Mouse (Mus musculus) layer of hippocampus, adult 18-20 months (tissue): Measurements from ENCODE around the gene Wnk4. TPM values are rescaled to one million over a fixed set of nuclear protein-coding genes. Genes with fewer than 3 reads are reported as not detected.

Experiments used
- DNase-seq, 2 experiments: peaks; one replicate each; pipeline ENCODE4 v3.0.0; 2022; ENCODE audit warnings: low spot score in 2 of 2
- long read RNA-seq: library from polyadenylated mRNA; stranded (forward); transcript quantifications from one replicate; pipeline ENCODE4 v2.0.0, GENCODE M21; 2021
- total RNA-seq, 2 experiments: library from RNA; stranded (reverse); gene quantifications; 2 replicates each; pipeline ENCODE4 v1.2.3; 2021

The Wnk4 gene
- 10 to 100 TPM in 1 of 2 experiments, 1 to 10 TPM in 1; 9.8 to 10.4 TPM for total RNA-seq
- long read RNA-seq, full-length matches to known transcripts: 1 of 12 reads
- long read RNA-seq, partial matches to known transcripts: 6 of 12 reads
- long read RNA-seq, other reads (novel, unspliced or antisense): 5 of 12 reads

DNA sequence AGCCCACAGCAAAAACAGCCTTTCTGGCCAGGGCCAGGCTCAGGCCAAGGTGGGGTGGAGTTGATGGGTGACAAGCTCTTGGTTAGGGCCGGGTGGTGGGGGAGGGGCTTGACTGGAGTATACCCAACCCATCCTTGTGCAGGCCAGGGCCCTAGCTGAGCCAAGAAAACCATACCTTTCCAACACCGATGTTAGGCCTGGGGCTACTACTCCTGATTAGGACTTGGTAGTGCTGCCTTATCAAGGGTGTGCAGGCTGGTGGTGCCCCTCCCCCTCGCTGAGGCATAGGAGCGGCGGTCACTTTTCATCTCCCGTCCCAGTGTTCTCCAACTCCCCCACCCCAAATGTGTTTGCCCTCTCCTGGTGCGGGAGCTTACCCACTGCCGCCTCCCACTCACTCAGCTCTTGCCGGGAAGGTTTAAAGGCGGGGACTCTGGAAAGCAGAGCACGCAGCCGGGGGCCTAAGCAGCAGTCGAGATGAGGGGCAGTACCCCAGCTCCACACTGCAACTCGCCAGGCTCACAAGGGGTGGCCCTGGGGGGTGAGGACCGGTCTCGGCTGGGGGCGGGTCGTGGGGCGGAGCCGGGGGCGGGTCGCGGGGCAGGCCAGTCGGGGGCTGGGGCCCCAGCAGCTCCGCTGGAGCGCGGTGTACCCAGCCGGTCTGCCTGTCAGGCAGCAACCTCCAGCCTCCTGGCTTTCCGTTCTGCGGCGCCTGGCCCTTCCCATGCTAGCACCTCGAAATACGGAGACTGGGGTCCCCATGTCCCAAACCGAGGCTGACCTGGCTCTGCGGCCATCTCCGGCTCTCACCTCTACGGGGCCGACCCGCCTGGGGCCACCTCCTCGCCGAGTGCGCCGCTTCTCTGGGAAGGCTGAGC, at the start of gene Wnk4:
Gene Wnk4 (plus strand): TSS at position 620 of the 878 bp plus-strand sequence.
- peak in 1 of 2 experiments; percentile 29 for DNase-seq

- DNase-seq: peak in 1 of 2 experiments; percentile 82
Measured at GRCm38 (mm10) chr11:101211970-101212369, 48.4 kb upstream of the Wnk4 start.

GRCm38 (mm10) chr11:101216936-101217335, 43.4 kb upstream of the Wnk4 start:
- DNase-seq: no peak

DNA sequence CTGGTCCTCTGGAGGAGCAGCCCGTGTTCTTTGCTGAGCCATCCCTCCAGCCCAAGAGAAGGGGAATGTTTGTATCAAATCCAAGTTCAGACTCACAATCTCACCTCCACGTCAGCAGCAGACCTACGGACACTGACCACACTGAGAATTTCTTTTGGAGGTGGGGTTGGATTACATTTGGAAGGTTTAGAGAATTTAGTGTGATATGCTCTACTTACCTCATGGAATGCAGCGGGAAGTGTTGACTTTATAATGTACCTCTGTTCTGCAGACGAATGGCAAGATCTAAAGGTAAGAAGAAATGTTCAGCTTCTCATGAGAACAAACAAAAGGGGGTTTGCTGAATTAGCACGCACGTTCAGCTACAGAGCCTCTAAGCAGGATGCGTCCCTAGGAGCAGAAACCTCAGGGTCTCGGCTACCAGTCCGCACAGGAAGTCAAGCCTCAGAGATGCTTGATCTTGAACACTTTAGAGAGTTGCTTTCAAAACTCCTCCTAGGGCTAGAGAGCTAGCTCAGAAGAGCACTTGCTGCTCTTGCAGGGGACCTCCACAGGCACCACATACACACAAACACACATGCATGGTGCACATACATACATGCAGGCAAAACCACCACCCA, 41.8 kb upstream of the Wnk4 start:
- DNase-seq: no peak

- DNase-seq: no peak
Measured at GRCm38 (mm10) chr11:101220853-101221252, 39.5 kb upstream of the Wnk4 start.

DNA sequence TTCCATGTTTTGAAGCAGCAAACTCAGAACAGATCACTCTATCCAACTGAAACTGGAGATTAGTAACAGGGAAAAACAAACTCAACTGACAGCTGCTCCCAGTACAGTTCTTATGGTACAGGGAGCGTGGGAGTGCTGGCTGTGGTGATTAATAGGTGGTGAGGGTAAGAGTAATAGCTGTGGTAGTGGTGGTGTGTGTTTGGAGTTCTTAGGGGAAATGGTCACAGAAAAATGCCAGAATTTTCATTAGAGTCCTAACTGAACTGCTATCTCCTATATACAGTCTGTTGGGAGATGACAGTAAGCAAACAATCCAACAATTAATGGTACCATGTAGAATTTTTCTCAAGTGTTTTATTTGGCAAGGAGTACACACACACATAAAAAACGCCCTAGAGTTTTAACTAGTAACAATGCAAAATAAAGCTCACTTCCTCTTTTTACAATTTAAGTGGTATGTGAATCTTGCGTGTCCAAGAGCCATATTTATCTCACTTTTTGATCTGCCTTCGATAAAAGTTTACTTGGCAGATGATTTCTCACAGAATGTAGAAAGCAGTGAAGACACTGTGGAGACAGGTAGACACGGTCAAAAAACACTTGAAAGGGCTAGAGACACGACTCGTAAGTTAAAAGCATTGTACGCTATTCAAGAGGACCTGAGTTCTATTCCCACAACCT, 38.9 kb upstream of the Wnk4 start:
- DNase-seq: peak; percentile 47 to 70

DNA sequence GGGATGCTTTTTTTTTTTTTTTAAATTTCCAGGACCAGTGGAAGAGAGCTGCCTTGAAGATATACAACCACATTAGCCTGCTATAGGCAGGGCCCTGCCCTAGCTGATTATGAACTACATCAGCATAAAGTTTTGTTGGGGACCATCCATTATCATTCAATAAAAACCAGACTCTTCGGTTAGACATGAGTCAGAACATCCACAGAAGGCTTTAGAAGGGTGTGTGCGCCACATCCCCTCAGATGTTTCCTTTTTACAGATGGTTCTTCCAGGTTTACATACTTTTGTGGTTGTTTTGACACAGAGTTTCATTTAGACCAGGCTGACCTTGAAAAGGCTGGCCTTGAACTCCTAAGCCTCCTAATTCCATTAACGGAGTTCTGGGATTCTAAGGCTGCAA, 36.0 kb upstream of the Wnk4 start:
- DNase-seq: no peak

DNA sequence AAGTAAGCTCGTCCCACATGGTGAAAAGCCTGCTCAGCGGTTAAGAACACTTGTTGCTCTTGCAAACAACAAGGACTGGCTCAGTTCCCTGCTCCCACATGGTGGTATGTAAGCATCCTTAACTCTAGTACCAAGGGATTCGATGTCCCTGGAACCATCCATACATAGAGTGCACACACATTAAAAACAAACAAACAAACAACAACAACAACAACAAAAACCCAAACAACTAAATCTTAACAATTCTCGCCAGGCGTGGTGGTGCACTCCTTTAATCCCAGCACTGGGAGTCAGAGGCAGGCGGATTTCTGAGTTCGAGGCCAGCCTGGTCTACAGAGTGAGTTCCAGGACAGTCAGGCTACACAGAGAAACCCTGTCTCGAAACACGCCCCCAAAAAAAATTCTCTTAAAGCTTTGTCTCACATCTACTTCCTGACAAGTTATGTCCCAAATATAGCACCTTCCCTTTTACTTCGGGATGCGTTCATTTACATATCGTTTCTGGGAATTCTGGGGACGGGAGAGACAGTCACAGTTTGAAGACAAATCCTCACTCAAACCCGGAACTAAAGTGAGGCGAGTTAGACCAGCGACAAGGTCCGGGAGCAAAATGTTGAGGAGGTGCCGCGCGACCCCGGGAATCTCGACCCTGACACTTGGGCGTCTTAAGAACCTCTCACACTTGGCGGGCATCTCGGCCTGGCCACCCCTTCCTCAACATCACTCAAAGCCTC, 34.9 kb upstream of the Wnk4 start:
- no peak for DNase-seq

GRCm38 (mm10) chr11:101226065-101226701, 34.2 kb upstream of the Wnk4 start, which contains the start of gene Ezh1:
Gene Ezh1 (minus strand): TSS chr11:101226463.
- peak; percentile 85 to 92 for DNase-seq

- DNase-seq: no peak
Measured at GRCm38 (mm10) chr11:101229361-101229900, 30.9 kb upstream of the Wnk4 start.

- peak; percentile 30 to 56 for DNase-seq
Measured at GRCm38 (mm10) chr11:101230061-101230511, 30.3 kb upstream of the Wnk4 start.

DNA sequence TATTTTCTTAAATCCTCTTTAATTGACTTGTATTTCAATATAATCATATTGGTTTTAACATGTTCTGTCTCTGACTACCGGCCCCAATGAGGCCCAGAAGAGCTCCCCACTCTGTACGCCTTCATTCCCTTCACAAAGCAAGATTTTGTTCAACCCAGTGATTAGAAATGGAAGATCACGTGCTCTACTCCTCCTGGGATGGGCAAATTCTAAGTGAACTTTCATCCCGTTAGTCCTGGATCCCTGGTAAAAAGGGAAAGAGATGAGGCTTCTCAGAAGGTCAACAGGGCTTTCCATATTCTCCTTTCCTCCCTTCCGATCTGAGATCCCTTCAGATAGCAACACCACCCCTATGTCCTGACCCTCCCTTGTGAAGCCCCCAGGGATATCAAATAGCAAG, 29.8 kb upstream of the Wnk4 start:
- no peak for DNase-seq

GRCm38 (mm10) chr11:101230991-101231871, 29.1 kb upstream of the Wnk4 start:
- DNase-seq: peak; percentile 9 to 44

DNA sequence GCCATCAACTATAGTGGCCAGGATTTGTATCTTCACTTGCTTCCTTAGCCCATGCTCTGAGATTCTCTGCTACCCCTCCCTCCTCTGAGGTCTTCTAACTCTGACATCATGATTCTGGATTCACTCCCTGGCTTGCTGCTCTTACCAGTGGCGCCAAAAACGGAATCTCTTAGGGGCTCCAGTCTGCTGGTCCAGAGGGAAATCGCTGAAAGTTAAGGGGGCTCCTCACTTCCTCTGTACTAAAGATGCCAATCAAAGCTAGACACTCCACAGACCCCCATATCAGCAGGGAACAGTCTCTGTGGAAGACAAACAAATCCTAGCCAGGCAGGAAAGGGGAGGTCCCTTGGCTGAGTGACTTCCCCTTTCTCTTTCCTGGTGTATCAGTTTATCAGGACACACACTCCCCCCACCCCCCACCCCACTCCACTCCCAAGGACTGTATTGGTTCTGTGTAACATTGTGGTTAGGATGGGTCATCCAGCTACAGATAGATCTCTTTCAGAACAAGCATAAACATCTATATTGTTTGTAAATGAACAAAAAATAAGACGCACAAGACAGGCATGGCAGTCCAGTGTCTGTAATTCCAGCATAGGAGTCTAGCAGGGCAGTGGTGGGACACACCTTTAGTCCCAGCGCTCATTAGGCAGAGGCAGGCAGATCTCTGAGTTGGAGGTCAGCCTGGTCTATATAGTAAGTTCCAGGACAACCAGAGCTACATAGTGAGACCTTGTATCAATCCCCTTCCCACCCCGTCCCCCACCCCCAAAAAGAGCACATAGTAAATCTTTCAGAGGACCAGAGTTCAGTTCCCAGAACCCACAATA, 28.1 kb upstream of the Wnk4 start:
- DNase-seq: no peak

DNA sequence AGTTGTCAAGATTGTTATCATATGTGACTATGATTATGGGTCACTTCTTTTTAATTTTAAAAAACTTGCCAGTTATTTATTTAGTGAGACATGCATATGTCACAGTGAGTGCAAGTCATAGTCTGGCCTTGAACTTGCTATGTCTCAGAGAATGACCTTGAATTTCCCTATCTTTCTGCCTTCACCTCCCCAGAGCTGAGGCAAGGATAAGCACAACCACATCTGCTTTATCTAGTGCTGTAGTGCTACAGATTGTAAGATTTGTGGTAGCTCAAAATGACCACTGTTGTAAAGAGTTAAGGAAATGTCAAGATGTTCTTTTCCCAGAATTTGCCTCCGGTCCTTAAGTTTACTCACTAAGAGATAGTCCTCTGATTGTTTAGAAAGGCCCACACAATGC, 27.1 kb upstream of the Wnk4 start:
- no peak for DNase-seq

- DNase-seq: no peak
Measured at GRCm38 (mm10) chr11:101234124-101234523, 26.2 kb upstream of the Wnk4 start.

GRCm38 (mm10) chr11:101235429-101235828, 24.9 kb upstream of the Wnk4 start:
- DNase-seq: no peak

DNA sequence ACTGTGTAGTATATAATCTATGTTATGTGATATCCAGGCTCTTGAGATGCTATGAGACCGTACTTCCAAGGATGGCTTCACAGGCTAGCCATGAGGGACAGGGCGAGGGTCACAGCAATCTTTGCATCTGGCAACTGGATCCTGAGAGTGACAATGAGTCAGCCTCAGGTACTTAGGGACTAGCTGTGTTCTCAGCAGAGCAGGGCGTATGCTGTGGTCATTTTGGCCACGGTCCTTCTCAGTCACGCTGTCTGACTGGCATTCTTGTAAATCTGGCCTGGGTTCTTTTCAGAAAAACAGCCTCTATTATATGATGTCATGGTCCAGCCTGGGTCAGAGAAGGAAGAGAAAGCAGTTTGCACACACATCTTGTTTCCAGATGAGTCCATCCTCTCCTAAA, 23.6 kb upstream of the Wnk4 start:
- DNase-seq: no peak
